Mouse (Mus musculus) bone marrow, adult 2 months (tissue): ENCODE results near the gene Car4. TPM values are rescaled to one million over a fixed set of nuclear protein-coding genes. Genes with fewer than 3 reads are reported as not detected.

Experiments
- H3K27ac ChIP-seq: fragments of 200-500 bp; 2 replicates; pipeline ENCODE4 v1.5.1; 2012; ENCODE audit warnings: low read depth, mild to moderate bottlenecking, control low read depth, inconsistent platforms, low read length; ENCODE audit not compliant: control insufficient read depth, poor library complexity, insufficient read depth
- H3K4me1 ChIP-seq: fragments of 200-500 bp; 2 replicates; pipeline ENCODE4 v1.6.1; 2011; ENCODE audit warnings: low read length; ENCODE audit not compliant: control insufficient read depth, insufficient read depth
- H3K4me3 ChIP-seq: fragments of 200-500 bp; replicated peaks from 2 replicates; pipeline ENCODE3; 2011; ENCODE audit warnings: mild to moderate bottlenecking, low read depth, low read length, control low read depth; ENCODE audit not compliant: control insufficient read depth
- CTCF ChIP-seq: fragments of 200-500 bp; IDR thresholded peaks from 2 replicates; pipeline ENCODE4 v1.5.1; 2011; ENCODE audit warnings: low read length, control low read depth; ENCODE audit not compliant: control insufficient read depth, insufficient read depth
- POLR2A ChIP-seq: fragments of 200-500 bp; IDR thresholded peaks from 2 replicates; pipeline ENCODE4 v1.6.1; 2011; ENCODE audit warnings: low read depth, mild to moderate bottlenecking, control low read depth, low read length, borderline replicate concordance; ENCODE audit not compliant: control insufficient read depth
- WGBS: fragments of 180-500 bp; shearing (Covaris S2); methylation state at CpG from one replicate; pipeline ENCODE4 v1.1.7; 2018; 5-methylcytosine and 5-hydroxymethylcytosine counted together
- polyA plus RNA-seq: library from polyadenylated mRNA; stranded (reverse); fragments of >200 nt; gene quantifications from 2 replicates; pipeline ENCODE4 v1.2.4, GENCODE M21; 2011; ENCODE audit warnings: low replicate concordance; ENCODE audit not compliant: missing spikeins, insufficient read depth, insufficient read length

Car4 gene
- polyA plus RNA-seq, 1 experiment: not detected

GRCm38 (mm10) chr11:84960291-84960690, 2.7 kb downstream of the Car4 start:
- Histone ChIP-seq H3K4me1 (no peaks in the 10 kb centered on the region), H3K27ac (no peak overlapping the region), H3K4me3 (no peak overlapping the region)
- WGBS: 46% methylated on average over 3 of the region's 3 CpGs
- no peak for TF ChIP-seq CTCF
- no peak for TF ChIP-seq POLR2A

DNA sequence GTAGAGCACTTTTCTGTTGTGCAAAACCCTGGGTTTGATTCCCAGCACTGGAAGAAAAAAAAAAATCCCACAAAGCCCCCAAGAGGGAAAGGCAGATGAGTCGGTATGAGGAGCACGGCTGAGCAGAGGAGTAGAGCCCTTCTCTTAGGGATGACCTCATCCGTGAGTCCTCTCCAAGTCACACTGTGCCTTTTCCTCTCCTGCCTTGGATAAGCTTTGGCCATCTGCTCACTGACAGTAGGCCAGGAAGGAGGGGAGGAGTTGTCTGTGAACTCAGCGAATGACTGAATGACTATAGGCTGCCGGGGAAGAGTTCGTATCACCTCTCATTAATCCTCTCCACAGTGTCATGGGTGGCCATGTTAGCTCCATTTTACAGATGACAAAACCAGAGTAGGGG, 3.2 kb downstream of the Car4 start:
- WGBS: 70% methylated on average over 6 of the region's 6 CpGs
- H3K4me3 ChIP-seq: no peak overlapping the region
- TF ChIP-seq CTCF (no peak), POLR2A (no peak)

GRCm38 (mm10) chr11:84961571-84961970, 4.0 kb downstream of the Car4 start:
- no peak for TF ChIP-seq POLR2A
- no peak for TF ChIP-seq CTCF
- 79% methylated on average over 4 of the region's 4 CpGs for WGBS
- no peak overlapping the region for H3K27ac ChIP-seq

More for the DNA sequence above, 3.2 kb downstream of the Car4 start:
- no peaks in the 10 kb centered on the region for H3K4me1 ChIP-seq
- no peak overlapping the region for H3K27ac ChIP-seq

GRCm38 (mm10) chr11:84962536-84962935, 5.0 kb downstream of the Car4 start:
- Histone ChIP-seq H3K27ac (no peak overlapping the region), H3K4me3 (no peak overlapping the region), H3K4me1 (no peaks in the 10 kb centered on the region)
- no peak for TF ChIP-seq CTCF
- TF ChIP-seq POLR2A: no peak
- WGBS: 79% methylated on average over 4 of the region's 4 CpGs

More at GRCm38 (mm10) chr11:84961571-84961970, 4.0 kb downstream of the Car4 start:
- no peak overlapping the region for H3K4me3 ChIP-seq
- H3K4me1 ChIP-seq: no peaks in the 10 kb centered on the region

- 72% methylated on average over 3 of the region's 3 CpGs for WGBS
- Histone ChIP-seq H3K4me3 (no peak overlapping the region), H3K27ac (no peak overlapping the region), H3K4me1 (no peaks in the 10 kb centered on the region)
- no peak for TF ChIP-seq POLR2A
- TF ChIP-seq CTCF: no peak
Measured at GRCm38 (mm10) chr11:84963556-84963955, 6.0 kb downstream of the Car4 start.

GRCm38 (mm10) chr11:84966696-84967095, 9.1 kb downstream of the Car4 start:
- 85% methylated on average over 4 of the region's 4 CpGs for WGBS
- Histone ChIP-seq H3K27ac (no peak overlapping the region), H3K4me1 (no peaks in the 10 kb centered on the region), H3K4me3 (no peak overlapping the region)
- TF ChIP-seq POLR2A (no peak), CTCF (no peak)

GRCm38 (mm10) chr11:84967113-84967512, 9.5 kb downstream of the Car4 start:
- Histone ChIP-seq H3K4me3 (no peak overlapping the region), H3K27ac (no peak overlapping the region), H3K4me1 (no peaks in the 10 kb centered on the region)
- TF ChIP-seq POLR2A: no peak
- no peak for TF ChIP-seq CTCF
- WGBS: 55% methylated on average over 5 of the region's 5 CpGs

GRCm38 (mm10) chr11:84968309-84968708, 10.7 kb downstream of the Car4 start:
- TF ChIP-seq POLR2A (no peak), CTCF (no peak)
- WGBS: 62% methylated on average over 4 of the region's 4 CpGs
- H3K4me1 ChIP-seq: no peaks in the 10 kb centered on the region
- no peak overlapping the region for H3K27ac ChIP-seq
- no peak overlapping the region for H3K4me3 ChIP-seq

DNA sequence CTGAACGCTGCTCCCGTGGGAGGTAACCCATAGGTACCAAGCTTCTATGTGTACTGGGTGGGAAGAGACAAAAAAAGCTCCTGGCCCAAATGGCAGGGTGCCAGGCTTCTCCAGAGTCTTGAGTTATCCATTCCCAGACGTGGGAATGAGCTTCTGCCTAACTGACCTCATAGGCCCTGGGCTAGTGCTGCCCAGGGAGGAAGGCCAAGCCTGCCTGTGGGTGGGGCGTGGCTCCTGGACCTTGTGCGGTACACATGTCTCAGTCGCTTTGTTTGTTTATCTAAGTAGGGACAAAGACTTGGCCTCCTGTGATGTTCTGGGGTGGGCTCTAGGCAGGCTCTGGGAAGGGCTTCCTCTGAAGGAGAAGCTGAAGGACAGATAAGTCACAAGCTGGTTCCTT, 11.2 kb downstream of the Car4 start:
- 74% methylated on average over 6 of the region's 6 CpGs for WGBS
- H3K4me3 ChIP-seq: no peak overlapping the region
- no peaks in the 10 kb centered on the region for H3K4me1 ChIP-seq
- TF ChIP-seq POLR2A (no peak), CTCF (no peak)
- no peak overlapping the region for H3K27ac ChIP-seq
